Mouse (Mus musculus) MEL (cell line): ENCODE results near the gene Abhd4. TPM values are rescaled to one million over a fixed set of nuclear protein-coding genes. Genes with fewer than 3 reads are reported as not detected.

ENCODE experiments used
- DNase-seq: peaks from one replicate; pipeline ENCODE4 v3.0.0; 2011; ENCODE audit warnings: low read depth, low spot score
- H3K27ac ChIP-seq: 2 replicates; pipeline ENCODE4 v1.5.1; 2012; ENCODE audit warnings: low read depth, mild to moderate bottlenecking, control low read depth, low read length, moderate library complexity; ENCODE audit not compliant: control insufficient read depth
- H3K27me3 ChIP-seq, 2 experiments: fragments of 150-350 bp in 1 of 2; sonication (generic) in 1 of 2; 2 replicates each; pipeline ENCODE4 v1.6.1; 2012; ENCODE audit warnings: low read length in 2 of 2, mild to moderate bottlenecking in 2 of 2, improper control_type of control experiment in 1 of 2, moderate library complexity in 1 of 2; ENCODE audit not compliant: insufficient read depth in 2 of 2, control insufficient read depth in 1 of 2
- H3K36me3 ChIP-seq, 2 experiments: 2 replicates each; pipeline ENCODE4 v1.6.1; 2012 to 2014; ENCODE audit warnings: low read length in 2 of 2, improper control_type of control experiment in 1 of 2, inconsistent platforms in 1 of 2, mild to moderate bottlenecking in 1 of 2; ENCODE audit not compliant: insufficient read depth in 2 of 2, control insufficient read depth in 1 of 2
- H3K4me1 ChIP-seq, 2 experiments: fragments of 150-350 bp in 1 of 2; sonication (generic) in 1 of 2; 2 replicates each; pipeline ENCODE4 v1.6.1; 2012; ENCODE audit warnings: low read length in 2 of 2, improper control_type of control experiment in 1 of 2, mild to moderate bottlenecking in 1 of 2; ENCODE audit not compliant: insufficient read depth in 2 of 2, control insufficient read depth in 1 of 2
- H3K4me3 ChIP-seq, 2 experiments: fragments of 150-350 bp in 1 of 2; sonication (generic) in 1 of 2; 2 replicates each; pipeline ENCODE4 v1.5.1; 2012; ENCODE audit warnings: low read depth in 2 of 2, low read length in 2 of 2, mild to moderate bottlenecking in 2 of 2, moderate library complexity in 2 of 2, control low read depth in 1 of 2, improper control_type of control experiment in 1 of 2; ENCODE audit not compliant: control insufficient read depth in 1 of 2, insufficient read depth in 1 of 2
- H3K79me2 ChIP-seq: 2 replicates; pipeline ENCODE4 v1.6.1; 2012; ENCODE audit warnings: mild to moderate bottlenecking, low read length, moderate library complexity; ENCODE audit not compliant: control insufficient read depth, poor library complexity, insufficient read depth
- H3K9ac ChIP-seq: 2 replicates; pipeline ENCODE4 v1.6.1; 2012; ENCODE audit warnings: low read depth, mild to moderate bottlenecking, control low read depth, low read length, moderate library complexity; ENCODE audit not compliant: control insufficient read depth, poor library complexity, severe bottlenecking
- H3K9me3 ChIP-seq: fragments of 150-350 bp; sonication (generic); replicated peaks from 2 replicates; pipeline ENCODE4 v1.6.1; 2012; ENCODE audit warnings: mild to moderate bottlenecking, low read length, improper control_type of control experiment, moderate library complexity; ENCODE audit not compliant: insufficient read depth
- BHLHE40 ChIP-seq: IDR thresholded peaks from 2 replicates; pipeline ENCODE4 v1.6.1; 2012; ENCODE audit warnings: low read depth, mild to moderate bottlenecking, inconsistent platforms, low read length, improper control_type of control experiment, borderline replicate concordance
- CHD1 ChIP-seq: IDR thresholded peaks from 2 replicates; pipeline ENCODE4 v1.6.1; 2012; ENCODE audit warnings: low read depth, mild to moderate bottlenecking, inconsistent platforms, low read length, improper control_type of control experiment
- CHD2 ChIP-seq: IDR thresholded peaks from 2 replicates; pipeline ENCODE4 v1.6.1; 2011; ENCODE audit warnings: low read length, improper control_type of control experiment
- CTCF ChIP-seq, 3 experiments: IDR thresholded peaks in 2 of 3; conservative IDR thresholded peaks in 1 of 3; 2 replicates each; pipeline ENCODE4 v1.5.1; 2011 to 2012; ENCODE audit warnings: low read length in 3 of 3, low read depth in 2 of 3, mild to moderate bottlenecking in 2 of 3, improper control_type of control experiment in 1 of 3, inconsistent platforms in 1 of 3, mixed read lengths in 1 of 3, moderate library complexity in 1 of 3; ENCODE audit not compliant: control insufficient read depth in 1 of 3, insufficient read depth in 1 of 3, poor library complexity in 1 of 3, severe bottlenecking in 1 of 3
- E2F4 ChIP-seq: IDR thresholded peaks from 2 replicates; pipeline ENCODE4 v1.6.1; 2011; ENCODE audit warnings: low read depth, low read length, improper control_type of control experiment, borderline replicate concordance
- EP300 ChIP-seq, 2 experiments: IDR thresholded peaks; 2 replicates each; pipeline ENCODE4 v1.6.1; 2011; ENCODE audit warnings: improper control_type of control experiment in 2 of 2, low read length in 2 of 2, low read depth in 1 of 2, mild to moderate bottlenecking in 1 of 2
- ETS1 ChIP-seq: IDR thresholded peaks from 2 replicates; pipeline ENCODE4 v1.6.1; 2012; ENCODE audit warnings: low read depth, mild to moderate bottlenecking, inconsistent platforms, low read length, improper control_type of control experiment, moderate library complexity
- GATA1 ChIP-seq: IDR thresholded peaks from 2 replicates; pipeline ENCODE4 v1.6.1; 2011; ENCODE audit warnings: low read depth, low read length, improper control_type of control experiment
- HCFC1 ChIP-seq: IDR thresholded peaks from 2 replicates; pipeline ENCODE4 v1.6.1; 2012; ENCODE audit warnings: low read depth, mild to moderate bottlenecking, inconsistent platforms, low read length, improper control_type of control experiment, moderate library complexity
- JUND ChIP-seq: IDR thresholded peaks from 2 replicates; pipeline ENCODE4 v1.6.1; 2011; ENCODE audit warnings: low read depth, mild to moderate bottlenecking, improper control_type of control experiment, low read length
- KAT2A ChIP-seq: conservative IDR thresholded peaks from 2 replicates; pipeline ENCODE4 v1.6.1; 2012; ENCODE audit warnings: low read depth, low read length, improper control_type of control experiment, inconsistent platforms
- MAZ ChIP-seq: IDR thresholded peaks from 2 replicates; pipeline ENCODE4 v1.6.1; 2012; ENCODE audit warnings: low read depth, mild to moderate bottlenecking, inconsistent platforms, low read length, improper control_type of control experiment
- MEF2A ChIP-seq: IDR thresholded peaks from 2 replicates; pipeline ENCODE4 v1.6.1; 2014; ENCODE audit warnings: low read depth, mild to moderate bottlenecking, inconsistent platforms, low read length, improper control_type of control experiment; ENCODE audit not compliant: poor library complexity, insufficient replicate concordance, severe bottlenecking; ENCODE audit errors: extremely low read depth
- MXI1 ChIP-seq: IDR thresholded peaks from 2 replicates; pipeline ENCODE4 v1.6.1; 2011; ENCODE audit warnings: mild to moderate bottlenecking, low read depth, low read length, improper control_type of control experiment
- NELFE ChIP-seq: IDR thresholded peaks from 2 replicates; pipeline ENCODE4 v1.6.1; 2011; ENCODE audit warnings: low read depth, low read length, improper control_type of control experiment
- POLR2AphosphoS2 ChIP-seq: IDR thresholded peaks from 2 replicates; pipeline ENCODE4 v1.6.1; 2011; ENCODE audit warnings: low read length, improper control_type of control experiment
- POLR2AphosphoS5 ChIP-seq: IDR thresholded peaks from 2 replicates; pipeline ENCODE4 v1.6.1; 2012; ENCODE audit warnings: low read depth, borderline replicate concordance, mild to moderate bottlenecking, inconsistent platforms, low read length, moderate library complexity, mixed read lengths
- RAD21 ChIP-seq: IDR thresholded peaks from 2 replicates; pipeline ENCODE4 v1.6.1; 2011; ENCODE audit warnings: mild to moderate bottlenecking, low read depth, low read length, improper control_type of control experiment
- SIN3A ChIP-seq: IDR thresholded peaks from 2 replicates; pipeline ENCODE4 v1.6.1; 2012; ENCODE audit warnings: low read length, improper control_type of control experiment, inconsistent platforms
- SMC3 ChIP-seq: IDR thresholded peaks from 2 replicates; pipeline ENCODE4 v1.6.1; 2011; ENCODE audit warnings: low read depth, low read length, improper control_type of control experiment
- TBP ChIP-seq: IDR thresholded peaks from 2 replicates; pipeline ENCODE4 v1.8.0; 2011; ENCODE audit warnings: low read depth, low read length, improper control_type of control experiment
- TCF12 ChIP-seq: IDR thresholded peaks from 2 replicates; pipeline ENCODE4 v1.6.1; 2014; ENCODE audit warnings: low read depth, mild to moderate bottlenecking, inconsistent platforms, low read length, improper control_type of control experiment, moderate library complexity
- USF2 ChIP-seq, 2 experiments: IDR thresholded peaks; 2 replicates each; pipeline ENCODE4 v1.6.1; 2011 to 2012; ENCODE audit warnings: improper control_type of control experiment in 2 of 2, low read length in 2 of 2, borderline replicate concordance in 1 of 2, inconsistent platforms in 1 of 2, low read depth in 1 of 2, mild to moderate bottlenecking in 1 of 2; ENCODE audit not compliant: insufficient read depth in 1 of 2
- ZC3H11A ChIP-seq: IDR thresholded peaks from 2 replicates; pipeline ENCODE4 v1.6.1; 2012; ENCODE audit warnings: low read depth, mild to moderate bottlenecking, inconsistent platforms, low read length, improper control_type of control experiment
- ZKSCAN1 ChIP-seq: IDR thresholded peaks from 2 replicates; pipeline ENCODE4 v1.6.1; 2012; ENCODE audit warnings: low read depth, mild to moderate bottlenecking, inconsistent platforms, low read length, improper control_type of control experiment, moderate library complexity
- ZNF384 ChIP-seq: IDR thresholded peaks from 2 replicates; pipeline ENCODE4 v1.6.1; 2012; ENCODE audit warnings: low read depth, mild to moderate bottlenecking, inconsistent platforms, low read length, improper control_type of control experiment
- polyA plus RNA-seq, 2 experiments: library from polyadenylated mRNA; stranded (reverse) in 1 of 2; unstranded in 1 of 2; fragments of >175 nt in 1 of 2; fragments of >200 nt in 1 of 2; gene quantifications; 2 replicates each; pipeline versions ENCODE4 v1.2.1 to v1.2.4; 2012; ENCODE audit warnings: low replicate concordance in 2 of 2, low read depth in 1 of 2; ENCODE audit not compliant: insufficient read length in 2 of 2, insufficient read depth in 1 of 2, missing spikeins in 1 of 2
- total RNA-seq: library from RNA; depleted of rRNA; stranded (reverse); fragments of 300-350 nt; gene quantifications from 2 replicates; pipeline ENCODE4 v1.2.3, GENCODE M21; 2012

The Abhd4 gene
- total and polyA plus RNA-seq, 3 experiments = 13.1 to 32.0 TPM; not detected in 1

DNA sequence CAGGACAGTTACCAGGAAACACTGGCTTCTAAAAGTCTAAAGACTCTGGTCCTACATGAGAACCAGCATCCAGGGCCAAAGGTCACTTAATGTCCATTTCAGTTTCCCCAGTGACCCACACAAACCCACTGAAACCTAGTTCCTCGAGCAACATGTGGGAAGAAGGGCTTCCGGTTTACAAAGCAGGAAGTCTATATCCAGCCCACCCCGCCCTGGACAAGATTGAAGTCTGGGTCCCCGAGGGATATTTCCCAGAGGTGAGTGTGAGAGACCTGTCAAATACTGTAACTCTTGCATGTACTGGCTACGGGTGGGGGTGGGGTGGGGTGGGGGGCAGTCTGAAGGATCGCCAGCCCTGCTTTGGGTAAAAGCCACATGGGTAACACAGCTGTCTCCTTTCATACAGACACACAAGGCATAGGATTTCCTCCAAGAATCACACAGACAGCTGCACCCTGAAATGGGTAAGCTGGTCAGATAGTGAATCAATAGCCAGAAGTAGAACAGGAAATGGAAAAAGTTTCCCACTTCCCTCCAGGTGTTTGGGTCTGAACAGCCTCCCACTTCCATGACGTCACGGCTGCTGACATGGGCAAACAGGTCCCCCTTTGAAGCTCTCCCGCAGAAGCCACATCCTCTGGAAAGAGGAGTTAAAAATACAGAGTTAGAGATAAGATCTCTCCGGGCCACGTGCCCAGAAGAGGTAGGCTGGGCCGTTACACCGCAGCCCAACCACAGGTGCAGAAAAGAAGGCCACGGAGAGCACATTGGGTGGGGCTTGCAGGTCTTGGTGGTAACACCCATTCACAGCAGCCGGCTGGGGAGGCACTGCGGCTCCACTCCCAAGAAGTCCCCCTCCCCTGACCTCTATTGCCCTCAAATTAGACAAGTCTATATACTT is 26.8 kb upstream of the Abhd4 start (continued):
- peak; percentile 88 to 98 for TF ChIP-seq EP300 (IDR thresholded peaks at IDR 0.05; ENCODE audit: low read depth in 1 of 2, low read length in 2 of 2)
- no peak for TF ChIP-seq KAT2A
- TF ChIP-seq ZC3H11A = no peak
- no peak for TF ChIP-seq RAD21
- peak; percentile 93 for TF ChIP-seq TCF12
- no peak; the same call in 1 of the 2 replicates for TF ChIP-seq POLR2AphosphoS2
- no peak for TF ChIP-seq E2F4
- TF ChIP-seq POLR2AphosphoS5 = no peak
- peak; percentile 72 for TF ChIP-seq MXI1
- TF ChIP-seq ZNF384 = no peak
- peak; percentile 60 for TF ChIP-seq HCFC1
- TF ChIP-seq TBP = peak; percentile 61; the same call in 1 of the 2 replicates
- peak; percentile 96 for TF ChIP-seq BHLHE40
- TF ChIP-seq ZKSCAN1 = no peak
- TF ChIP-seq SIN3A = peak; percentile 65
- peak; percentile 83 for TF ChIP-seq GATA1
- TF ChIP-seq USF2 (IDR thresholded peaks at IDR 0.05; ENCODE audit: borderline replicate concordance in 1 of 2, insufficient read depth in 1 of 2, low read depth in 1 of 2, low read length in 2 of 2) = peak in 1 of 2 experiments; percentile 70; a peak in 2 of 4 replicates
- peak; percentile 97 for TF ChIP-seq ETS1
- TF ChIP-seq MEF2A = peak; percentile 88; the same call in 1 of the 2 replicates
- TF ChIP-seq JUND = no peak
- 0 out of 2 replicates have a peak, but pooled peaks have one; percentile 8 for TF ChIP-seq NELFE
- no peak for TF ChIP-seq CHD2

DNA sequence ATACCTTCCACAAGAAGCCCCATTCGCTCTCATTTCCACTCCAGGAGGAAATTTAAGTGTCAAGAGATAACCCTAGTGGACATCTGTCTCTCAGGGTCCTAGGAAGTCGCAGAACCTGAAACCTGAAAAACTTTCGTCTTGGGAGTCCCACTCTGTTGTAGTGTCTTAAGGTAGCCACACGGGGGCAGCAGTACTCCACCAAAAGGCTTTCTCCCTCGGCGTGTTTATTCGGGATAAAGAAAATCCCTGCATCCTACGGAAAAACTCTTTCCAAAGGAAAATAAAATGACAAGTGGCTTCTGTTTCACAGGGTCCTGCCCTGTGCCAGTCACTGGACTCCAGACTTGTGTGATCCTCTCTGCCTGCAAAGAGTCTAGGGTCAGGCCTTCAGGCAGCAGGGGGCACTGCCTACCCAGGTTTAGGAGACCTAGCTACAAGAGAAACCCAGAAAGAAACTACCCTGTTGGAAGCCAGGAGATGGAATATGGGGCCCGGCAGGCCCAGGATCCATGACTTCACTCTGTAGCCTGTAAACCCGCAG is 26.0 kb upstream of the Abhd4 start:
- Histone ChIP-seq H3K27me3 (no peaks in the 10 kb centered on the region), H3K9ac (peak overlapping the region; percentile 71), H3K36me3 (peaks cover 0 to 7% of the 10 kb centered on the region in 2 experiments; a peak in 2 of 4 replicates)
- TF ChIP-seq ZC3H11A = peak; percentile 75
- 0 out of 2 replicates have a peak, but pooled peaks have one; percentile 18 for TF ChIP-seq MAZ
- no peak; the same call in 1 of the 2 replicates for TF ChIP-seq TCF12
- peak; percentile 83 for TF ChIP-seq SMC3
- peak; percentile 60 to 86 (median 83) for TF ChIP-seq CTCF (IDR thresholded peaks at IDR 0.05 in 2 of 3, conservative IDR thresholded peaks at IDR 0.05 in 1 of 3; ENCODE audit: control insufficient read depth in 1 of 3, insufficient read depth in 1 of 3, low read depth in 2 of 3, low read length in 3 of 3, poor library complexity in 1 of 3, severe bottlenecking in 1 of 3)
- no peak; the same call in 1 of the 2 replicates for TF ChIP-seq ZNF384
- no peak for TF ChIP-seq TBP
- peak; percentile 94 for TF ChIP-seq RAD21
- peak; percentile 83 for TF ChIP-seq SIN3A
- 0 out of 2 replicates have a peak, but pooled peaks have one; percentile 66 for TF ChIP-seq CHD1
- TF ChIP-seq, all 39 proteins: peak for 7
- peak; percentile 86 for DNase-seq
- Histone ChIP-seq H3K79me2 (no peaks in the 10 kb centered on the region), H3K27ac (peak overlapping the region; percentile 94), H3K4me3 (peak overlapping the region; percentile 48 to 75), H3K4me1 (peaks cover 5 to 9% of the 10 kb centered on the region in 2 experiments), H3K9me3 (no peaks in the 10 kb centered on the region)
